Mouse (Mus musculus) retina, postnatal 7 days (tissue): ENCODE results near the gene Tbxa2r.
A peak's percentile ranks its signal among the peaks of the same experiment; 100 is the strongest.

Source experiments
- DNase-seq: peaks from one replicate; pipeline ENCODE4 v3.0.0-alpha.2; 2012; ENCODE audit warnings: low read depth, low spot score

Gene Tbxa2r

DNA sequence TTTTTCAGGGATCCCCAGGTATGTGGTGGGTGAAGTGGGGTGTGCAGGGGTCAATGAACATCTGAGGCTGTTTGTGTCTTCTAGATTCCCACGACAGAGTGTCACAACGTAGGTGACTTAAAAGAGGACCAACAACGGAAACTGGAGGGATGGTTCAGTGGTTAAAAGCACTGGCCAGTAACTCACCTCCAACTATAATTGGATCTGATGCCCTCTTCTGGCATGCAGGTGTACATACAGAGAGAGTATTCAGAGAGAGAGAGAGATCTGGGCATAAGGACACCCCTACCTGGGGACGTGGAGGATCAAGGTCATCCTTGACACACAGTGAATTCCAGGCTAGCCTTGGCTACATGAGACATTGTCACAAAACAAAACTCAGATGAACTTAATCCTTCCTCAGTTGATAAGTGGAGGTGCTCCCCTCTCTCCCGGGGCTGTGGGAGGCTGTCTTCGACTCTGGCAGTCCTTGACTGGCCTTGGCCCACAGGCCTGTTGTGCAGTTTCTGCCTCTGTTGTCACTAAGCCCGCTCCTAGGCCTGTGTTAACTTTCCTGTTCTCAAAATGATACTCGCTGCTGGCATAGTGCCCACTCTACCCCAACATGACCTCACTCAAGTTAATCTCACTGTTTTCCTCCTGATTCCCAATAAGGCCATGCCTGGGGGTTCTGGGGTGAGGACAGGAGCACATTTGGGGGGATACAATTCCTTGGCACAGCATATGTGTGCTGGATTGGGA, 16.1 kb downstream of the Tbxa2r start:
- DNase-seq: no peak

DNA sequence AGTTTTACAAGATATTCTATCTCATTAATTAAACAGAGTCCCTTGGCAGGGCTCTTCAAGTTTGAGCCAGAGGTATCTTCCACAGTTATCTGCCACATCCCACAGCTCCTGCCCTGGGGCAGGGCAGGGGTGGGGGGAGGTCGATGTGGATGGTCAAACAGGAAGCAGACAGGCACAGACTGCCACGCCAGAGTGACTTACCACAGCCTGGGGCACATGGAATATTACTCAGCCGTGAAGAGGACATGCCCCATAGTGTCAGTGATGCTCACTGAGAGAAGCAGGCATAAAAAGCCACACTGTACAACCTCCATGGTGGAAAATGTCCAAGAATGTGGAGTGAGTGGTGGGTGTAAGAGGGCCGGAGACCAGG, 16.6 kb downstream of the Tbxa2r start:
- DNase-seq: no peak

- peak; percentile 42 for DNase-seq
Observed at GRCm38 (mm10) chr10:81346453-81347067, 18.0 kb downstream of the Tbxa2r start.

DNA sequence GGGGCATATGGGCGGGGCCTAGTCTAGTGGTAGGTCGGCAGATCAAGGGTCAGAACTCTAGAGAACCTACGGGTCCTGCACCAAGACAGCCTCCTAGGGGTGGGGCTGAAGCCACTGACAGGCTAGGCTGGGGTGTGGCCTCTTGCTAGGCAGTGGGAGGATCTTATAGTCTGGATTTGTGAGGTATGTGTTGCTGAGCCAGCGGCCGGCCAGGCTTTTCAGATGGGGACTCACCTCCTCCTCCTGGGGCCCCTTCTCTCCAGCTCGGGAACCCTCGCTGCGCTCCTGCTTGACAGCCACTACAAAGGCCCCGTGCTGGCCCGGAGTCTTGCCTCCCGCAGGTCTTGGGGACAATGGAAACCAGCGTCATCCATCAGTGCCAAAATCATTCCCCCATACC, 20.6 kb downstream of the Tbxa2r start:
- DNase-seq: no peak

- DNase-seq: no peak
Observed at GRCm38 (mm10) chr10:81349961-81350350, 21.4 kb downstream of the Tbxa2r start.

DNA sequence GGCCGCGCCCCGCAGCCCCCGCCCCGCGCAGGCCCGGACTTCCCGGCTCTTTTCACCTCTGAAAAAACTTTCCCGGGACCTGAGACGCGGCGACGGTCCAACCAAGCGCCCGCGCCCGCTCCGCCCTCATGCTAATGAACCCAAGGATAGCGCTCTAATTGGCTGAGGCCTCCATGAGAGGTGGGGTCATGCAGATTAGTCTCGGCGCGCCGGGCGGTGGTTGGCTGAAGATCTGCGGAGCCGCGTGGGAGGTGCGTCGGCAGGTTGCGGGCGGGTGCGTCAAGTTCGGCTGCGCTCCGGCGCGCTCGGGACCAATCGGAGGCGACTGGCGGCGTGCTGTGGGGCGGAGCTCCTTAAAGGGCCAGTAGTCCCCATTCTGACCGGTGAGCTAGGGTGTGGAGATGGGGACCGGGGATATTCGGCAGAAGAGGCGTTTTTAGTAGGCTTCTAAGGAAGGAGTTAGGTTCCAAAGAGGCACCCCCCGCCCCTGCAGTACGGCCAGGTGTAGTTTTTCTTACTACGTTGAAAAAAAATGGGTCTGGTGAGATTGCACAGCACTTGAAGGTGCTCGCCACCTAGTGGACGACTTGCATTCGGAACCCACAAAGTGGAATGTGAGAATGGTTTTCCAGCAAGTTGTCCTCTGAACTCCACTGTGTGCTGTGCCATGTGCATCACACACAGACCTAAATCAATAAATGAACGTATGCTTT, 22.0 kb downstream of the Tbxa2r start, which contains the start of gene Hmg20b:
TSS of gene Hmg20b (minus strand) at position 130 of the 713 bp plus-strand sequence.
- peak; percentile 97 for DNase-seq

GRCm38 (mm10) chr10:81351678-81352291, 23.3 kb downstream of the Tbxa2r start:
- no peak for DNase-seq

DNA sequence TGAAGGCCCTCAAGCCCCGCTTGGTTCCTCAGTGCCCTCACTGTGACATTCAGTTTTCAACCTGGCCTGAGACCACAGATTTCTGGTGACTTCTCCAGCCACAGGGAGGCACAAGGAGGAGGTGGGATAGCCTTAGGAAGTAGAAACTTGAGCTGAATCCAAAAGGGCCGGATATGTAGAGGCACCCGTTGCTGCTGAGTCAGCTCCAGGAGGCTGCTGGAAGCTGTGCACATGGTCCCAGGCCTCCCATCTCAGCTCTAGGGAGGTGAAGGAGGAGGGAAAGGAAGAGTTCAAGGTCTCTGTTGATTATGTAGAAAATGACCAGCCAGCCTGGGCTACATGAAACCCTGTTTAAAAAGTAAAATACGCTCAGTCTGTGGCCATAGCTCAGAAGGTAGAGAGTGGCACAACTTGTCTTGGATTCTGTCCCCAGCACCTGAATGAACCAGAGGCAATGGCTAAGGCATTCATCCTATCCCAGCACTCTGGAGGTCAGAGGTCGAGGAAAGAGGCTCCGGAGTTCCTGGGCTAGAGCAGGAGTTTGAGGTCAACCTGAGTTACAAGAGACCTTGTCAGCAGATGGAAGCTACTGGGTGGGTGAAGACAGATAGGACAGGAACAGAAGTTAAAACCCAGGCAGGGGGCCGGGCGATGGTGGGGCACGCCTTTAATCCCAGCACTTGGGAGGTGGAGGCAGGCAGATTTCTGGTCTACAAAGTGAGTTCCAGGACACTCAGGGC, 26.4 kb downstream of the Tbxa2r start:
- DNase-seq: no peak

- DNase-seq: no peak
Observed at GRCm38 (mm10) chr10:81355533-81355932, 27.0 kb downstream of the Tbxa2r start.

GRCm38 (mm10) chr10:81356352-81356990, 27.9 kb downstream of the Tbxa2r start:
- DNase-seq: no peak

GRCm38 (mm10) chr10:81356991-81357844, 28.7 kb downstream of the Tbxa2r start, which contains the start of gene Mfsd12:
TSS of gene Mfsd12 (plus strand) at chr10:81357491.
- DNase-seq: peak; percentile 76

- no peak for DNase-seq
Observed at GRCm38 (mm10) chr10:81358209-81358608, 29.7 kb downstream of the Tbxa2r start.

- DNase-seq: no peak
Observed at GRCm38 (mm10) chr10:81358841-81359240, 30.3 kb downstream of the Tbxa2r start.

DNA sequence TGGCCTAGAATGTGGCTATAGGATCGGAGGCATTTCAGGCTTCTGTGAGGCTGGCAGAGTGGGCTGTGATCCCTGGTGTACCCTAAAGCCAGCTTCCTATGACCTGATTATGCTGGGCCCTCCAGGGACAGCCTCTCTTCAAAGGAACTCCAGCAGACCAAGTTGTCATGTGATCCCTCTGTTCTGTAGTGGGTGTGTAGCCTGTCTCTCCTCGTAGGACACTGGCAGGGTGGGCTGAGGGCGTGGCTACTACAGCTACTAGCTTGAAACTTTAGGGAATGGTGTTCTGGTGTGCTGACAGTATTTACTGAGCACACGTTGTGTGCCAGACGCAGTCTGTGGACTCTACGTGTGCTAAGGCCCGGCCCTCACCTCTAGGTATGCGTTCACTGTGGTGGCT, 32.2 kb downstream of the Tbxa2r start:
- DNase-seq: no peak

GRCm38 (mm10) chr10:81362336-81362949, 33.9 kb downstream of the Tbxa2r start:
- DNase-seq: no peak

DNA sequence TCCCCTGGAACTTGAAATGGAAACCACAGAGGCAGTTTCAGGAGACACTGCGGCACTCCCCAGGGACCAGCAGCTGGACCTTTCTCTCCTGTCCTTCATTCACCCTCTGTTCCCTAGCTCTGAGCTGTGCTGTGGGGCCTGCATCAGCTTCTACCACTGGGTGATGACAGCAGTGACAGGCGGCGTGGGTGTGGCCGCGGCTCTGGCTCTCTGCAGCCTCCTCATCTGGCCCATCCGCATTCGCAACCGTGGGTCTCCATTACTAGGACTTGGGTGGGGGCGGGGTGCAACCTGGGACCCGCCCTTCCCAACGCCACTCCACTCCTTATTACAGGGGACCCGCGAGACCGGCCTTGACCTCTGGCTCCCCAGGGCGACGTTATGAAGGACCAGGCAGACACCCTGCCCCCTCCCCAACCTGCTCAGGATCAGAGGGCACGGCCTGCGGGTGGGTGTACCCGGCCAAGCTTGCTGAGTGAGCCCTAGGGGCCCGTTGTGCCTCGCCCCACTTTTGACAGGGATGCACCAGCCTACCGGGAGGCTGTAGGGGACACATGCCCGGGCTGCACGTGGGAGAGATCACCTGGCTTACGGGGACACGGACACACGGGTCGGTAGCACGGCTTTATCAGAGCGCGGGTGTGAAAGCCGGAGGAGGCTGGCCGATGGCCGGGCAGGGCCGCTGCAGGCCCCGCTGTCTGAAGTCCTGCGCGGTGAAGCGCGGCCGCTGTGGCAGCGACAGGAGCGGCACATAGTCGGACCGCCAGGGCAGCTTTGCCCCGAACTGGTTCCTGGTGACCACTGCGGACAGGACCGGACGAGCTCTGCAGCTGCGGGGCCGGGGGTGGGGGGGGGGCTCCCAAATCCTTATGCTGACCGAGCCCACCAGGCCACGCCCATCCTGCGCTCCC, 35.2 kb downstream of the Tbxa2r start:
- DNase-seq: no peak

GRCm38 (mm10) chr10:81364666-81365065, 36.1 kb downstream of the Tbxa2r start:
- DNase-seq: no peak

GRCm38 (mm10) chr10:81365073-81365472, 36.5 kb downstream of the Tbxa2r start:
- no peak for DNase-seq
